Mouse (Mus musculus) erythroid progenitor cell, adult 5-6 weeks (primary cell): Measurements from ENCODE around the gene Tubb5. TPM values are rescaled to one million over a fixed set of nuclear protein-coding genes. Genes with fewer than 3 reads are reported as not detected.

Source experiments
- ATAC-seq: replicated peaks from 2 replicates; pipeline ENCODE4 v1.8.0; 2016; ENCODE audit warnings: moderate number of reproducible peaks, mild to moderate bottlenecking, moderate TSS enrichment, inconsistent platforms; ENCODE audit not compliant: poor library complexity, low FRiP score, severe bottlenecking
- total RNA-seq, 2 experiments: library from RNA; stranded (forward) in 1 of 2; stranded (reverse) in 1 of 2; fragments of 150-400 nt in 1 of 2; fragments of 186-747, 209-891 nt in 1 of 2; gene quantifications; 2 replicates each; pipeline versions ENCODE4 v1.2.3 to v1.2.4; 2015 to 2017; ENCODE audit warnings: low replicate concordance in 2 of 2

Tubb5 gene
- total RNA-seq (2015; ENCODE audit: low replicate concordance), result 663 and 669 TPM in 2 replicates
- 760 and 914 TPM in 2 replicates for total RNA-seq (2017; ENCODE audit: low replicate concordance)

DNA sequence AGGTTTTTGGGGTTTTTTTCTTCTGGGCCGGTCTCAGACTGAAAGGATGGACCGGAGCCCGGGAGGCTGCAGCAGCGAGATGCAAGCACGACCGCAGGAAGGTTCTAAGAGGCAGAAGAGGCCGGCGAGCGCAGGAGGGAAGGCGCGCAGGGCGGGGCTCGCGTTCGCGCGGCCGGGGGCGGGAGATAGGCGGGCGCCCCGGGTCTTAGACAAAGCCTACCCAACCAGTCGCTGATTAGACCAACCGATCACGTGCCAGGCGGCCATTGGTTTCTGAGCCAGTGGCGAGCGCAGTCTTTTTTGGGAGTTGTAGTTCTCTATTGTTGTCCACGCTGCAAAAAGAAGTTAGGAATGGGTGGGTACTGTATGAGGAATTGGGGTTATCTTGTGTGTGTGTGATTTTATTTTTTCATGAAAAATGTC lies at the start of gene Tubb5:
Gene Tubb5 (minus strand): TSS at position 185 of the 423 bp plus-strand sequence.
- ATAC-seq, result peak; percentile 62

DNA sequence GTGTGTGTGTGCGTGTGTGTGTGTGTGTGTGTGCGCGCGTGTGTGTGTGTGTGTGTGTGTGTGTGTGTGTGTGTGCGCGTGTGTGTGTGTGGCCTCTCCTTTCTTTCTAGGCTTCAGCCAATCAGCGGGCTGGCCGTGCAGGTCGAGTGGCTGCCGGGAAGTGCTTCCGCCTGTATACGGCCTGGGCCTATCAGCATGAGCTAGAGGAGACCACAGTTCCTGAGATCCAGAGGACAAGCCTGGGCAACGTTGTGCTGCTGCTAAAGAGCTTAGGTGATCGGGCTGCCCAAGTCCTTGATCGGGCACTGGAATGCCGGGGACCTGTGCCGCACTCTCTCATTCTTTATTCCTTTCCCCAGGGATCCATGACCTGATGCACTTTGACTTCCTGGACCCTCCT lies 49.6 kb upstream of the Tubb5 start:
- ATAC-seq, result no peak

DNA sequence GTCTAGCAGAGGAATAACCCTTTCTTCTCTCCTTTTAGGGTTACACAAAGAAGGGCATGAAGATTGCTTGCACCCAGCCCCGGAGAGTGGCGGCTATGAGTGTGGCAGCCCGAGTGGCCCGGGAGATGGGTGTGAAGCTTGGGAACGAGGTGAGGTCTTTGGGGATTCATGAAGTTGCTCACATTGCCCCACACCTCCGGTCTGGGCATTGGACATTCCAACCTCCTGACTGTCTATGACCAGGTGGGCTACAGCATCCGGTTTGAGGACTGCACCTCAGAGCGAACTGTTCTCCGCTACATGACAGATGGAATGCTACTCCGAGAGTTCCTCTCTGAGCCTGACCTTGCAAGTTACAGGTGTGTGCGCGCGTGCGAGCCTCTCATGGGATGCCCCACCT lies 45.7 kb upstream of the Tubb5 start:
- no peak for ATAC-seq

DNA sequence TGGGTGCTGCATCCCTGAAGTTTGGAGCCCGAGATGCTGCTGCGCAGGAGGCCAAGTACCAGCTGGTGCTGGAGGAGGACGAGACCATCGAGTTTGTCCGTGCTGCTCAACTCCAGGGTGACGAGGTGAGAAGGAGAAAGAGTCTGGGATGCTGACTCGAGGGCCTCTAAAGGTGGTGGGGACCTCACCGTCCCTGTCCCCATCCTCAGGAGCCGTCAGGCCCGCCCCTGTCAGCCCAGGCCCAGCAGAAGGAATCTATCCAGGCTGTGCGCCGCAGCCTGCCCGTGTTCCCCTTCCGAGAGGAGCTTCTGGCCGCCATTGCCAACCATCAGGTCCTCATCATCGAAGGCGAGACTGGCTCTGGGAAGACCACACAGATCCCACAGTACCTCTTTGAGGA lies 44.8 kb upstream of the Tubb5 start:
- ATAC-seq, result no peak

DNA sequence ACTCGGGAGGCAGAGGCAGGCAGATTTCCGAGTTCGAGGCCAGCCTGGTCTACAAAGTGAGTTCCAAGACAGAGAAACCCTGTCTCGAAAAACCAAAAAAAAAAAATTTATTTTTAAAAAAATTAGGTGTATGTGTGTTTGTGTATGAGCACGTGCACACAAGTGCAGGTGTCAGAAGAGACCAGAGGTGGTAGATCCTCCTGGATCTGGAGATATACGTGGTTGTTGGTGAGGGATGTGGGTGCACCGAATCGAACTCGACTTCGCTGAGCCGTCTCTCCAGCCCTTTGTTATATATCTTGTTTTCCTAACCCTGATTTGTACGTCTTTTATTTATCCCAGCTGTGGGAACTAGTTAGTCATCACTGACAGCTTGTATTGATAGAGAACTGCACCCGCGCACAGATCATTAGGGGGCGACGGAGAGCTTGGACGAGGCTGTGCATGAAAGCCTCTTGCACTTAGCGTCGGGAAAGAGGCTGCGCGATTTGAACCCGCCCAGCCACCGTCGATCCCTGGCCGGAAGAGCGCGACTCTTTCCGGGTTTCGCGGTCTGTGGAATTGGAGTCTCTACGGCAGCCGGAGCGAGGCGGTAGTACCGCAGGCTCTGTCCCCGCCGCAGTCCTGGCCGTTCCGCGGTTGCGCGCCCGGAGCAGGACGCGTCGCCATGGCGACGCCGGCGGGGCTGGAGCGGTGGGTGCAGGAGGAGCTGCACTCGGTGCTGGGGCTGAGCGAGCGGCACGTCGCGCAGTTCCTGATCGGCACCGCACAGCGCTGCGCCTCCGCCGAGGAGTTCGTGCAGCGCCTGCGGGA lies 41.3 kb upstream of the Tubb5 start, which contains the start of gene Dhx16:
Gene Dhx16 (plus strand): TSS at position 575 of the 813 bp plus-strand sequence.
- peak; percentile 96 for ATAC-seq

DNA sequence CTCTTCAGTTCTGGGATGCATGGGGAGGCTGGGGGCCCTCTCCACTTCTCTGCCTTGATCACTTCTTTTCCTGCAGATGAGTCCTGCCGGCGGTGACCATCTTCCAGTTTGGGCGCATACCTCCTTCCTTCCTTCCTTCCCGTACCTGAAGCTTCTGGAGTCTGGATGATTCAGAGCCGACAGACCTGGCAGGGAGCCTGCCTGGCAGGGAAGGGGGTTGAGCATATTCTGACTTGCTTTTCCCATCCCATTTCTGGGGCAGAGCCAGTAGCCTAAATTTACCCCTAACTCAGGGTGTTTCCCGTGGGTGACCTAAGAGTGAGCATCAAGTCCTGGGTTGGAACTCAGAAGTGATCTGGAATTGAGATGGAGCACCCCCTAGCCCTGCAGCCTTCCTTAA lies 36.6 kb upstream of the Tubb5 start:
- no peak for ATAC-seq

DNA sequence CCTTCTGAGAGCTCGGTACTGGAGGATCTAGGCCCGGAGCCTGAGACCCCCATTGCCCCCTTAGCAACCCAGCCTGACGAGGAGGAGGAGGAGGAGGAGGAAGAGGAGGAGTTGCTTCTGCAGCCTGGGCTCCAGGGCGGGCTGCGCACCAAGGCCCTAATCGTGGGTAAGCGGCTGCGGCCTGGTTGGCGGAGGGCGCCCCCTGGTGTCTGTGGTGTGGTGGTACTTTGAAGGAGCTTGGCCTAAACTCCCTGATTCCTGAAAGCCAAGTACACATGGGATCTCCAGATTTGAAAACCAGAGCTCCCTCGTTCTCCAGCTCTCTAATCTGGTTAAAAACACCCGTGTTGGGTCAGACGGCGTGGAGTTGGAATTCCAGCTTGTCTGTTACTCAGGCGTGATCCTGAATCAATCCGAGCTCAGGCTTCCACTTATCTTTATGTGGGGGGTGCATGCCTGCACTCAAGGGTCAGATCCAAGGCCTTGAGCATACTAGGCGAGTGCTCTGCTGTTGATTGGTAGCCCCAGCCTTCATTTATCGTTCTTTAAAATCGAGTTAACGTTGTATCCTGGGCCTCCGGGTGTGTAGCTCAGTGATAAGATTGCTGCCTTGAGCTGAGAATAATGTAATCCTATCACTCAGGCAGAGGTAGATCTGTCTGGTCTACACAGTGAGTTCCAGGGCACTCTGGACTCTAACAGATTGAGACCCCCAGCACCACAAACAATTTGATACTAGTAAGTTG lies 35.8 kb upstream of the Tubb5 start:
- ATAC-seq, result peak; percentile 97

DNA sequence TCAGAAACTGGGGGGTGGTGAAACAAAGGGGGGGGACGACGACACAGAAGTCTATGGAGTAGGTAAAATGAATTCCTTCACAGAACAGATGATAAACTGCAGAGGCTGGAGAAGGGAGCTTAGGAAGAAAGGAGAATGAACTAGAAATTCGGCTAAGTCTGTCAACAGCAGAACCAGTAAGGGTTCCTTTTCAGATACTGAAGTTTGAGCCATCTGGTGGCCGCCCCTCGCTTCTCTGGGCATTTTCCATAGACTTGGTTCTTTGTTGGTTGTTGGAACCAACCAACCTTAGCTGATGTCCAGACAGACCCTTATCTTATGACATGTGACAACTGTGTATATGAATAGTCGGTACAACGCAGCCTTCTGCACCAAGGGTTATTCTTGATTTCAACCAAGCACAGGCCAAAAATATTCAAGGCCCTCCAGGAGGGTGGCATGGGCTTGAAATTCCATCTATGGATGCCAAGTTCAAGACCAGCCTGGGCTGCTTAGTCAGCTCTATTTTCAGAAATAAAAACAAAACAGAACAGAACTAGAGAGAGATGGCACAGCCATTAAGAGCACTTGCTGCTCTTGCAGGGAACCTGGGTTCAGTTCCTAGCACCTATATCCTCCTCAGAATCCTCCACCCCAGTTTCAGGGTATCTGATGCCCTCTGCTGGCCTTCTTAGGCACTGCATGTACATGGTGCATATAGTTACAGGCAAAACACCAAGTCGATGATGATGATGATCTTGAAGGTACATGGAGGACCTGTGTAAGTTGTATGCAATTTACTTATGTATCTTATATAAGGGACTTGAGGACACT lies 33.0 kb upstream of the Tubb5 start:
- ATAC-seq, result no peak

DNA sequence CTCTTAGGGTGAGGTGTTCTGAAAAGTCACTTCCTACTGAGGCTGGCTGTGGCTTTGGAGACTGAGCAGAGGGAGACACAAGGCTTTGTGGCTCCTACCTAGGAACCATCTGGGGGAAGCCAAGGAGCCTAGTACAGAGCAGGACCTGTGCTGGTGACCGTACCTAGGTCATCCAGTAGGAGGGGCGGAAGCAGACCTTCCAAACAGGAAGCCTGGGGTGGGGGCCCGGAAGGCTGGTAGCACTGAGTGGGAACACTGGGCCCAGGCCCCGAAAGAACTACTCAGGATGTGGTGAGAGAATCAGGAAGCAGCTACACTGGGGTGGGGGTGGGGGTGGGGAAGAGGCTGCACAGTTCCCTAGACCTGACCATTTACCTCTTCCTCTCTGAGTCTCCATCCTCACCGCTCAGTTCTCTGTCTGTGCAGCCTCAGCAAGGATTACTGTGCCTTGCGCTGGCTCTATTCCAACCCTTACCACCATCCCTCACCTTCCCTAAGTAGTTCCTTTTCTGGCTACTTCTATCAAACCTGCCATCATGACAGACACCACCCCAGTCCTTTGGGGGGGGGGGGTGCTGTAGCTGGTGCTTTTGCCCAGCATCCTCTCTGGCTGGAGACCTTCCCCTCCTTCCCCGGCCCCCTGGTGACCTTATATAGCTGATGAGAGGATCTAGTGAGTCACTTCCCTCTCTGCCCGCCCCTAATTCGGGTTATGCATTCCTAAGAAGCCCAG lies 32.2 kb upstream of the Tubb5 start:
- no peak for ATAC-seq

DNA sequence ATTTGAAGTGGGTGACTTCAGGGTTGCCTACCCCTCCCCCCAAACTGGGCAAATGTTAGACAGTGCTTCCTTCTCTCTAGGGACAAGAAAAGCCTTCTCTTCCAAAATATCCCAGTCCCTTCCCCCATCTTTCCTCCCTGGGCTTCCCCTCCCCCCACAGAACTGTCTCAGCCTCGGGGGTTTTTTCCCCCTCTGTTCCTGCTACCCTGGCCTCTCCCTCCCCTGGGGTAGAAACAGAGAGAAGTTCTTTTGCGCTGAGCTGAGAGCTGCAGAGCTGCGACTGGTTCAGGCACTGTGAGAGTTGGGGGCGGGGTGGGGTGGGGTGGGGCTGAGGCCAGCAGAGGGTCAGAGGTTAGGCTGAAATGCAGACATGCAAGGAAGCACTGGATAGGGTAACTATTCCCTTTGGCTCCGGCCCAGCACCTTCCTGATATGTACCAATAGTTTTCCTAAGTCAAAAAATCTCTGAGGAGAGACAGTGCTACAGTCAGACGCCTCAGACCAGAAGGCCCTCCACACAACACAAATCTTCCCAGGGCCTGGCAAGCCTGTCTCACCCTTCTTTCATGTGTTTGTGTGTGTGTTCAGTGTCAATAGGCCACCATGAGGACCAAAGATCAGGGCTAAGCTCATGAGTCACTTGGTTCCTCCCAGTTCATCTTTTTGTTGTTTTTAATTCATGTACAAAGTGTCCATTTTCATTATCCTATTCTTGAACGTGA lies 31.4 kb upstream of the Tubb5 start:
- no peak for ATAC-seq

DNA sequence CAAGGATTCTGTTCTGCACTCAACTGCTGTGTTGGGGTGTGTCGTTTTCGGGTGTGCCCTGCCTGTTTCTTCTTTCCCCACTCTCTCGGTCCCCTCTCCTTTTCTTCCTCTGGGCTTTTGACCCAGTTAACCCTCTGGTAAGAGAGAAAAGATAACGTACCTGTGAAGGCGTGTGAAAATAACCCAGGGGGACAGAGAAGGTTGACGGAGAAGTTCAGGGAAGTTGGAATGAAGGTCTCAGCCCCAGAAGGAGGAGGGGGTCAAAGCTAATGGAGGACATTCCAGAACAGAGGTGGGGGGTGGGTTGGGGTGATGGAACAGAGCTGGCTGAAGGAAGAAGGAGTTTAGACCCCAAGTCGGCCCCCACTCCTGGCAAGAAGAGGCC lies 30.8 kb upstream of the Tubb5 start:
- ATAC-seq, result no peak

DNA sequence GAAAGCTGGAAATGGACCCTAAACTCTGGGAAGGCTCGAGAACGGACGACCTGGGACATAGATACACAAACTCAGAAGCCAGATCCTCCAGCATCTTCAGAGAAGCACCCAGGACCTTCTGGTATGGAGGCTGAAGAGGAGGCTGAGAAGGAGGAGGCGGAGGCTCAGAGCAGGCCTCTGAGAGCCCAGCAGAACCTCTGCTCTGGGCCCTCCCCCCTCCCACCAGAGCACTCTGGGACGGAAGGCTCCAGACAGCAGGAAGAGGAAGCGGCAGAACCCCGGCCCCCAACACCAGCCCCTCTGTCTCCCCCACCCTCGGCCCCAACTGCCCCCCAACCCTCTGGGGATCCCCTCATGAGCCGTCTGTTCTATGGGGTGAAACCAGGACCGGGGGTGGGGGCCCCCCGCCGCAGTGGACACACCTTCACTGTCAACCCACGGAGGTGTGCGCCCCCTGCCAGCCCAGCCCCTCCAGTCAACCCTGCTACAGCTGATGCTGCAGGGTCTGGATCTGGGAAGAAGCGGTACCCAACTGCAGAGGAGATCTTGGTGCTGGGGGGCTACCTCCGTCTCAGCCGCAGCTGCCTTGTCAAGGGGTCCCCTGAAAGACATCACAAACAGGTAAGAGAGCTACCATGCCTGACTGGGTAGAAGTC lies 30.2 kb upstream of the Tubb5 start:
- no peak for ATAC-seq

DNA sequence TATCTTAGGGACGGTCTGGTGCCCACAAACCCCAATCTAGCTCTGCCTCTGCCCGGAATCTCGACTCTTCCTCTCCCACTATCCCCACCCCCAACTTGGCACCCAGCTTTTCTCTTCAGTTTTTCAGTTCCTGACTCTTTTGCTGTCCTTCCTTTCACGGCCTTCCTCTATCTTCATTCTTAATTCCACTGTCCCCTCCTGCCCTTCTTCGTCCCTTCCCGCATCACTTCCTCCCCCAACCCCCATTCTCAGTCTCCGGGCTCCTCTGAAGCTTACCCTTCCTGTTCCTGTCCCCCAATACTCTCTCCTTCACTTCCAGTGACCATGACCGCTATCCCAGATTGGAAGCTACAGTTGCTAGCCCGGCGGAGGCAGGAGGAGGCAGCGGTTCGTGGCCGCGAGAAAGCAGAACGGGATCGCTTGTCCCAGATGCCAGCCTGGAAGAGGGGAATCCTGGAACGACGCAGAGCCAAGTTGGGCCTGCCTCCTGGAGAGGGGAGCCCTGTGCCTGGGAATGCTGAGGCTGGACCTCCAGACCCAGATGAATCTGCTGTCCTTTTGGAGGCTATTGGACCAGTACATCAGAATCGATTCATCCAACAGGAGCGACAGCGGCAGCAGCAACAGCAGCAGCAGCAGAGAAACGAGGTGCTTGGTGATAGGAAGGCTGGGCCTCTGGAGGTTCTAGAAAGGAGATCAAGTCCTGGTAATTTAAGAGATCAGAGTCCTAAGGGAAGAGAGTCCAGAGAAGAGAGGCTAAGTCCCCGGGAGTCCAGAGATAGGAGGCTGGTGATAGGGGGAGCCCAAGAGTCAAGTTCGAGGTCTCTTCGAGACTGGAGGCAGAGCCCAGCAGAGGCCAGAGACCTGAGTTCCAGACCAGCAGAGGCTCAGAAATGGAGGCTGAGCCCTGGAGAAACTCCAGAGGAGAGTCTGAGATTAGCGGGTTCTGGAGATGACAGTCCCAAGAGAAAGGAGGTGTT lies 29.1 kb upstream of the Tubb5 start:
- peak; percentile 48; the same call in 1 of the 2 replicates for ATAC-seq

DNA sequence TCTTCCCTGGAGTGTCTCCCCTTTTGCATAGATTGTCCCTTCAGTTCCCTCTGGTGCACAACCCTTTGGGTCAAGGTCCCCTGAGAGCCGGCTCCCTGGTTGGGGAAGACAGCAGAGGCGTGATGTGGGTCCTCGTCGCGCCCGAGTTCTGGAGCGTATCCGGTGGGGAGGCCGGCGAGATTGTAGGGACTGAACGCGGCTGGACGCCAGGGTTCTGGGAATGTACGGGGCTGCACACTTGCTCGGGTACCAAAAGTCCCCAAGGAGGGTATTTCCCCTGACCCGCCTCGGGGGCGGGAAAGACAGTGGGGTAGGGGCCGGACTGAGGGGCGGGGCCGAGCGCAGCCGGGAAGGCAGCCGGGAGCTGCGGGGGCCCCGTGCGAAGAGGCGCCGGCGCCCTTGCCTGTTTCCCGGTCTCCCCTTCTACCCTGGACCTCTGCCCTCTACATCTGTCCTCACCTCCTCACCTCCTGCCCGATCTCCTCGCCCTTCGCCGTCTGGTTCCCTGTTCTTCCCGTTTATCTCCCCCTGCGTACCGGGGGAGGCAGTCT lies 28.2 kb upstream of the Tubb5 start:
- no peak for ATAC-seq

DNA sequence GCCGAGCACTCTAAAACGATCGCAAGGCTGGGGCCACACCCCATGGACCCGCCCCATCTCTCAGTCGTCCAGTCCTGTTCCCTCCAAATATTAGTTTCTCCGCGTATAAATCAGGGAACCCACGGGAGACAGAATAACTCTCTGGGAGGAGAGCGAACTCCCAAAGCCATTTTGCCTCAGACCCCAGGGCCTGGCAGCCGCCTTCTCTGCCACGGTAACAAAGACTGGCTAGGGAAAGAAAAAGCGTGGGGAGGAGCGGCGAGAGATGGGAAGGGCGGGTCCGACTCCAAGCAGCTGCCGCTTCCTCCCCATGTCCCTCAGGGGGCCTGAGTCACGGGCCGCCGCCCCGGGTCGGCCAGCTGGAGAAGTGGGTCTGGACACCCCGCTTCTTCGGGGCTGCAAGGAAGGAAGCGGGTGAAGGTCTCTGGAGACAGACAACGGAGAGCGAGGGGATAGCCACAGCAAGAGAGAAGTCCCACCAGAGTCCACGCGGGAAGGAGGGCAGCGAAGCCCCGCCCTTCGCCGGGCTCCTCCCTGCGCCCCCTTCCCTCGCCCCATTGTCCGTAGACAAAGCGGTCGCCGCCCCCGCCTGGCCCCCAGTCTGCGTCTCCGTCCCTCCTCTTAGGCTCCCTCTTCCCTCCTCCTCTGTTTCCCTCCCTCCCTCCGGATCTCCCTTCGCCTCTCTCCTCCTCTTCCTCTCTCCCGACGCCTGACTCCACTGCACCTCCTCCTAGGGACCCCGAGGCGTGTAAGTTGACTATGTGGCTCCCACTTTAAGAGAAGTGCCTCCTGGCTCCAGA lies 27.6 kb upstream of the Tubb5 start, which contains the start of gene Ppp1r18:
Gene Ppp1r18 (plus strand): TSS at position 113 of the 800 bp plus-strand sequence.
- ATAC-seq, result no peak

DNA sequence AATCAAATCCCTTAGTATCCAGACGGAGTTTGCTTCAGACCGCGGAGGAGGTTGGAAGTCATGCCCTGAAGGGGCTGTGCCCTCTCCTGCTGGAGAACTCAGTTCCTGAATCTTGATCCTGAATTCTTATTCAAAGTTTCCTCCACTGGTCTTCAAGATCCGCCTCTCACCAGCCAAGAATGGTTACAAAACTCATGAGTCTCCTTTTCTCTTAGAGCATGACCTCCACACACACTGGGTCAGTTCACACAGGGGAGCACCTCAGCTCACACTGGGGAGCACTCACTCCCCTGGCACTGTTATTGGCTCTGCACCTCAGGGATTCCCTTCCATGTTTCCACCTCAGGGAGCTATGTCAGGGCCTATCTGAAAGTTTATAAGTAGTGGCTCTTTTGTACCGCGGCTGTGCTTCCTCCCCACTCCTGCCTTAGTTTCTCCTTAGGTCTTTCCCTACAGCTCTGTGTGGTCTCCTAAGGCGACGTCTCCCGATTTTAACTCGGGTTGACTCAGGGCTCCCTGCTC lies 26.8 kb upstream of the Tubb5 start:
- no peak for ATAC-seq
